Mouse (Mus musculus) myocyte (in vitro differentiated cells): ENCODE data around the gene C2cd4c. TPM values are rescaled to one million over a fixed set of nuclear protein-coding genes. Genes with fewer than 3 reads are reported as not detected.
A peak's percentile ranks its signal among the peaks of the same experiment; 100 is the strongest.

ENCODE experiments used
- H3K27me3 ChIP-seq: one replicate; pipeline ENCODE4 v1.6.1; 2011; ENCODE audit not compliant: control insufficient read depth, insufficient read depth, insufficient read length
- H3K36me3 ChIP-seq: one replicate; pipeline ENCODE4 v1.6.1; 2011; ENCODE audit not compliant: control insufficient read depth, insufficient read depth
- H3K4me2 ChIP-seq: one replicate; pipeline ENCODE4 v1.6.1; 2011; ENCODE audit warnings: low read depth, control low read depth
- H3K4me3 ChIP-seq: one replicate; pipeline ENCODE4 v1.5.1; 2011; ENCODE audit warnings: mild to moderate bottlenecking, control low read depth, moderate library complexity
- H3K79me2 ChIP-seq: one replicate; pipeline ENCODE4 v1.6.1; 2011; ENCODE audit not compliant: control insufficient read depth, insufficient read depth
- H3ac ChIP-seq: one replicate; pipeline ENCODE4 v1.6.1; 2011; ENCODE audit not compliant: control insufficient read depth, insufficient read length
- CEBPB ChIP-seq: IDR thresholded peaks from 2 replicates; pipeline ENCODE4 v1.6.1; 2011; ENCODE audit warnings: mild to moderate bottlenecking, moderate library complexity; ENCODE audit not compliant: poor library complexity, insufficient read depth, severe bottlenecking
- E2F4 ChIP-seq: IDR thresholded peaks from one replicate; pipeline ENCODE4 v1.6.1; 2011; ENCODE audit warnings: mild to moderate bottlenecking, control low read depth, moderate library complexity; ENCODE audit not compliant: insufficient read depth
- MAX ChIP-seq: IDR thresholded peaks from one replicate; pipeline ENCODE4 v1.6.1; 2011; ENCODE audit warnings: low read depth, mild to moderate bottlenecking, control low read depth
- MYOD1 ChIP-seq, 3 experiments: IDR thresholded peaks; one replicate each; pipeline ENCODE4 v1.6.1; 2011; ENCODE audit warnings: control low read depth in 2 of 3, low read depth in 2 of 3, mild to moderate bottlenecking in 2 of 3, moderate library complexity in 1 of 3; ENCODE audit not compliant: insufficient read length in 2 of 3, control insufficient read depth in 1 of 3
- MYOG ChIP-seq, 3 experiments: IDR thresholded peaks; one replicate each; pipeline ENCODE4 v1.6.1; 2011; ENCODE audit warnings: control low read depth in 2 of 3, low read depth in 2 of 3, mild to moderate bottlenecking in 2 of 3; ENCODE audit not compliant: insufficient read length in 2 of 3, control insufficient read depth in 1 of 3, insufficient read depth in 1 of 3
- POLR2A ChIP-seq: IDR thresholded peaks from one replicate; pipeline ENCODE4 v1.6.1; 2011; ENCODE audit warnings: low read depth, mild to moderate bottlenecking, control low read depth, moderate library complexity; ENCODE audit not compliant: insufficient read length
- POLR2AphosphoS2 ChIP-seq: IDR thresholded peaks from one replicate; pipeline ENCODE4 v1.6.1; 2011; ENCODE audit warnings: low read depth, control low read depth; ENCODE audit not compliant: insufficient read length
- REST ChIP-seq: IDR thresholded peaks from one replicate; pipeline ENCODE4 v1.6.1; 2011; ENCODE audit warnings: mild to moderate bottlenecking, control low read depth, moderate library complexity; ENCODE audit not compliant: insufficient read depth, insufficient read length
- SRF ChIP-seq: IDR thresholded peaks from one replicate; pipeline ENCODE4 v1.6.1; 2011; ENCODE audit warnings: low read depth; ENCODE audit not compliant: control insufficient read depth, insufficient read length
- TCF12 ChIP-seq: IDR thresholded peaks from one replicate; pipeline ENCODE4 v1.6.1; 2011; ENCODE audit warnings: mild to moderate bottlenecking, control low read depth; ENCODE audit not compliant: poor library complexity, insufficient read depth, severe bottlenecking
- TCF3 ChIP-seq: IDR thresholded peaks from one replicate; pipeline ENCODE4 v1.6.1; 2011; ENCODE audit warnings: low read depth, control low read depth; ENCODE audit not compliant: insufficient read length
- USF1 ChIP-seq: IDR thresholded peaks from one replicate; pipeline ENCODE4 v1.6.1; 2011; ENCODE audit warnings: low read depth, mild to moderate bottlenecking, control low read depth, moderate library complexity
- polyA plus RNA-seq: library from polyadenylated mRNA; unstranded; fragments of >200 nt; fragmentation: generic; extraction: Trizol; gene quantifications from one replicate; pipeline ENCODE4 v1.2.1, GENCODE M21; 2012; ENCODE audit warnings: missing spikeins

C2cd4c gene
- polyA plus RNA-seq, 1 experiment: 0.01 TPM

GRCm38 (mm10) chr10:79615860-79616259, 2.0 kb upstream of the C2cd4c start:
- Histone ChIP-seq H3K4me3 (no peak overlapping the region), H3K79me2 (no peaks in the 10 kb centered on the region), H3K36me3 (no peaks in the 10 kb centered on the region), H3ac (no peak overlapping the region), H3K4me2 (no peak overlapping the region), H3K27me3 (peaks cover 27% of the 10 kb centered on the region)
- TF ChIP-seq MAX: no peak
- TF ChIP-seq CEBPB: no peak
- TF ChIP-seq TCF3: no peak
- TF ChIP-seq SRF: no peak
- TF ChIP-seq POLR2AphosphoS2: no peak
- TF ChIP-seq MYOG (IDR thresholded peaks at IDR 0.05; ENCODE audit: control insufficient read depth in 1 of 3, insufficient read depth in 1 of 3, insufficient read length in 2 of 3, low read depth in 2 of 3): no peak
- TF ChIP-seq POLR2A: no peak

- Histone ChIP-seq H3ac (no peak overlapping the region), H3K4me3 (no peak overlapping the region), H3K27me3 (peaks cover 36% of the 10 kb centered on the region), H3K4me2 (peak overlapping the region; percentile 50), H3K79me2 (no peaks in the 10 kb centered on the region), H3K36me3 (no peaks in the 10 kb centered on the region)
- TF ChIP-seq TCF3 (no peak), POLR2A (no peak), MYOD1 (IDR thresholded peaks at IDR 0.05; ENCODE audit: control insufficient read depth in 1 of 3, insufficient read length in 2 of 3, low read depth in 2 of 3) (no peak), SRF (no peak), REST (no peak), E2F4 (no peak), USF1 (no peak), TCF12 (no peak), MAX (no peak), MYOG (IDR thresholded peaks at IDR 0.05; ENCODE audit: control insufficient read depth in 1 of 3, insufficient read depth in 1 of 3, insufficient read length in 2 of 3, low read depth in 2 of 3) (no peak), POLR2AphosphoS2 (no peak)
Observed at GRCm38 (mm10) chr10:79614305-79614643, 449 bp upstream of the C2cd4c start.

GRCm38 (mm10) chr10:79612192-79613135, 1.4 kb downstream of the C2cd4c start:
- Histone ChIP-seq H3K79me2 (no peaks in the 10 kb centered on the region), H3K4me2 (no peak overlapping the region), H3K36me3 (no peaks in the 10 kb centered on the region), H3K4me3 (no peak overlapping the region), H3K27me3 (peaks cover 44% of the 10 kb centered on the region), H3ac (no peak overlapping the region)
- no peak for TF ChIP-seq REST
- TF ChIP-seq POLR2AphosphoS2: no peak
- TF ChIP-seq POLR2A: no peak
- no peak for TF ChIP-seq USF1
- TF ChIP-seq TCF3: no peak
- no peak for TF ChIP-seq SRF
- TF ChIP-seq CEBPB: no peak
- TF ChIP-seq E2F4: no peak
- TF ChIP-seq TCF12: no peak
- no peak for TF ChIP-seq MAX
- no peak for TF ChIP-seq MYOD1 (IDR thresholded peaks at IDR 0.05; ENCODE audit: control insufficient read depth in 1 of 3, insufficient read length in 2 of 3, low read depth in 2 of 3)

- H3K4me2 ChIP-seq: no peak overlapping the region
- no peak overlapping the region for H3ac ChIP-seq
- no peaks in the 10 kb centered on the region for H3K79me2 ChIP-seq
- H3K36me3 ChIP-seq: no peaks in the 10 kb centered on the region
- TF ChIP-seq POLR2A: no peak
- TF ChIP-seq MAX: no peak
- TF ChIP-seq POLR2AphosphoS2: no peak
- no peak for TF ChIP-seq CEBPB
- TF ChIP-seq REST: no peak
- TF ChIP-seq TCF3: no peak
- TF ChIP-seq E2F4: no peak
- no peak for TF ChIP-seq SRF
- no peak for TF ChIP-seq TCF12
- TF ChIP-seq USF1: no peak
- no peak for TF ChIP-seq MYOG (IDR thresholded peaks at IDR 0.05; ENCODE audit: control insufficient read depth in 1 of 3, insufficient read depth in 1 of 3, insufficient read length in 2 of 3, low read depth in 2 of 3)
- TF ChIP-seq MYOD1 (IDR thresholded peaks at IDR 0.05; ENCODE audit: control insufficient read depth in 1 of 3, insufficient read length in 2 of 3, low read depth in 2 of 3): no peak
- peaks cover 44% of the 10 kb centered on the region for H3K27me3 ChIP-seq
- no peak overlapping the region for H3K4me3 ChIP-seq
Observed at GRCm38 (mm10) chr10:79611296-79611695, 2.5 kb downstream of the C2cd4c start.

- peaks cover 44% of the 10 kb centered on the region for H3K27me3 ChIP-seq
- TF ChIP-seq USF1 (no peak), POLR2AphosphoS2 (no peak), MAX (no peak), CEBPB (no peak), MYOG (IDR thresholded peaks at IDR 0.05; ENCODE audit: control insufficient read depth in 1 of 3, insufficient read depth in 1 of 3, insufficient read length in 2 of 3, low read depth in 2 of 3) (no peak), TCF12 (no peak)
Observed at GRCm38 (mm10) chr10:79609276-79609675, 4.5 kb downstream of the C2cd4c start.

More at GRCm38 (mm10) chr10:79609276-79609675, 4.5 kb downstream of the C2cd4c start:
- no peaks in the 10 kb centered on the region for H3K79me2 ChIP-seq
- no peak overlapping the region for H3K4me2 ChIP-seq
- no peaks in the 10 kb centered on the region for H3K36me3 ChIP-seq
- no peak overlapping the region for H3ac ChIP-seq
- no peak overlapping the region for H3K4me3 ChIP-seq
